Mouse (Mus musculus): ENCODE data around the gene B4galt4. TPM values are rescaled to one million over a fixed set of nuclear protein-coding genes. Genes with fewer than 3 reads are reported as not detected.

The B4galt4 gene
- polyA plus RNA-seq (2014; fragmentation: Illumina TruSeq; extraction: RNeasy Lipid Tissue Mini Kit (QIAGEN cat#74804); ENCODE audit: low read depth, low replicate concordance), result 14.5 TPM

DNA sequence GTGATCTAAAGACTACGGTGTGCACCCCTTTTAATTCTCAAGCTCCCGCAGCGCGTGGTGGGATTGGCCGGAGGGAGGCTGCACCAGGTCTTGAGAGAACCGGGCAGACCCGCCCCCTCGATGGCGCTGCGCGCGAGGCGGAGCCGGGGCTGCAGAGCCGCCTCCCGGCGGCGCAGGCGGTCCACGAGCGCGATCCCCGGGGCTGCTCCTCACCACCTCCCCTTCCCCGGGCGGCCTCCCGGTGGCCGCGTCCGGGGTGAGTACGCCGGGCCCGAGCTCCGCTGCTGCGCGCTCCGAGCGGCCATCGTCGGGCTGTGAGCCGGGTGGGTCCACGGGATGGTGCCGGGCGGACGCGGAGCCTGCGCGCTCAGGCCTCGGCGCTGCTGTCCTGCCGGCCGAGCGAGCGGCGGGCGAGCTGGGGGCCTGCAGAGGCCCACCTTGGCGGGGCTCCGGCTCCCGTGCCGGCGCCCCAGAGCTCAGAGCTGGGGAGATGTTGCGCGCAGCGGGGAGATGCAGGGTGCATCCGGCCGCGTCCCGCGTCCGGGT lies at the start of gene B4galt4:
Gene B4galt4, plus strand, starts transcription at position 152 of the 546 bp plus-strand sequence.

DNA sequence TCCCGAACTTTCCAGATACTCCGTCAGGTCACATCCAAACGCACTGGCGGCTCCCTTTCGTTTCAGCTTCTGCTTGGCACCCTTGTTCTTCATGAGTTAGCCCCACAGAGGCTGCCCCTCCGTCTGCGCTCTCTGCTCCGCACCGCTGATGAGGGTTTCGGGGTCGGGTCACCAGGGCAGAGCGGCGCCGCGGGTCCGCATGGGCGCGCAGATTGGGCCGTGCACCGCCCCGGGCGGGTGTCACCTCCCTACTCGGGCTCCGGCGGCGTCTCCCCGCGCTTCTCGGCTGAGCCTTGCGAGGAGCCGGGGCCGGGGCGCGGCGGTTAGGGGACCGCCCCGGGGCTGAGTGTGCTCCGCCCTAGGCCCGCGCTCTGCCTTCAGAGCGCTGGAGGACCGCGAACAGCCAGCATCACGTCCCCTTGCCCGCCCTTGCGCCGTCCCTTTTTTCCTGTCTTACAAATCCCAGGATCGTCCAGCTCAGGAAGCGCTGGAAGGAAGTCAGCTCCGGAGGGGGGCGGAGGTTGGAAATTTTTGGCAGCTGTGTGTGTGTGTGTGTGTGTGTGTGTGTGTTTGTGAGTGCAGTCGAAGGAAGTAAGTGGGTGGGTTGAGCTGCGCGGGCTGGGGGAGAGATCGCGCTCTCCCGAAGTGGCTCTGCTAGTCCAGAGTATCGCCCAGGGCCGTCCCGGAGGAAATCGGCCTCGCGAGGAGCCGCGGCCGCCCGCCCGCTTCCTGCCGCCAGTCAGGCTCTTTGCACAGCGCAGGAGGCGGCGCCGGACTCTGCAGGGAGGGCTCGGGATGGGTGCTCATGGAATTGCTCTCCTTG lies 29.3 kb upstream of the B4galt4 start, which contains the start of gene Arhgap31:
Gene Arhgap31, minus strand, starts transcription at position 694 of the 823 bp plus-strand sequence.

DNA sequence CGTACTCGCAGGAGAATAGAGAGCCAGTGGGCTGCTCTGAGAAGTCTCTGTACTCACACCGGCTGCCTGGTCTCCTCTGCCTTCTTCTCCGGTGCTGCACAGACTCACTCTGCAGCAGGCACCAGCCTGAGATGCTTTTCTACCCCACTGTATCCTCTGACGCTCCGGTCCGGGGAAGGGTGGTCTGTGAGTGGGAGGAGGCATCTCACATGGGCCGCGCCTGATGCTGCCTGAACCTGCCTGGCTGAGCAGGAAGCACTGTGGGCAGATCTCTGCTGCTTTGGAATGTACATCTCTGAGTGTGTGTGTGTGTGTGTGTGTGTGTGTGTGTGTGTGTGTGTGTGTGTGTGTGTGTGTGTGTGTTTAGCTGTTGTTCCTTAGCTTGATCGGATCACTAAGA lies 58.0 kb downstream of the B4galt4 start, which contains the start of gene Upk1b:
Gene Upk1b, minus strand, starts transcription at position 238 of the 400 bp plus-strand sequence.

Other genes starting within 250 kb of the B4galt4 start
- 13.7 TPM for gene Timmdc1, start 219.6 kb upstream of the B4galt4 start, polyA plus RNA-seq (2014; fragmentation: Illumina TruSeq; extraction: RNeasy Lipid Tissue Mini Kit (QIAGEN cat#74804); ENCODE audit: low read depth, low replicate concordance)
- 46.7 TPM for gene Poglut1, start 192.0 kb upstream of the B4galt4 start, polyA plus RNA-seq (2014; fragmentation: Illumina TruSeq; extraction: RNeasy Lipid Tissue Mini Kit (QIAGEN cat#74804); ENCODE audit: low read depth, low replicate concordance)
- gene Tmem39a, start 183.6 kb upstream of the B4galt4 start, polyA plus RNA-seq (2014; fragmentation: Illumina TruSeq; extraction: RNeasy Lipid Tissue Mini Kit (QIAGEN cat#74804); ENCODE audit: low read depth, low replicate concordance), result 21.7 TPM
- 6.5 TPM for gene Arhgap31, start 29.0 kb upstream of the B4galt4 start, polyA plus RNA-seq (2014; fragmentation: Illumina TruSeq; extraction: RNeasy Lipid Tissue Mini Kit (QIAGEN cat#74804); ENCODE audit: low read depth, low replicate concordance)
- gene Upk1b, start 58.1 kb downstream of the B4galt4 start, polyA plus RNA-seq (2014; fragmentation: Illumina TruSeq; extraction: RNeasy Lipid Tissue Mini Kit (QIAGEN cat#74804); ENCODE audit: low read depth, low replicate concordance), result 5.2 TPM
- gene 4930435E12Rik, start 86.5 kb downstream of the B4galt4 start, polyA plus RNA-seq (2014; fragmentation: Illumina TruSeq; extraction: RNeasy Lipid Tissue Mini Kit (QIAGEN cat#74804); ENCODE audit: low read depth, low replicate concordance), result not detected
- gene Igsf11, start 150.4 kb downstream of the B4galt4 start, polyA plus RNA-seq (2014; fragmentation: Illumina TruSeq; extraction: RNeasy Lipid Tissue Mini Kit (QIAGEN cat#74804); ENCODE audit: low read depth, low replicate concordance), result 94.3 TPM

Data from kidney, adult 10 weeks (tissue).